Mouse (Mus musculus) B cell, adult 2 months (primary cell): ENCODE data around the gene Thbs2.

Source experiments
- DNase-seq, 2 experiments: peaks; one replicate each; pipeline ENCODE4 v3.0.0; 2022

Thbs2 gene

DNA sequence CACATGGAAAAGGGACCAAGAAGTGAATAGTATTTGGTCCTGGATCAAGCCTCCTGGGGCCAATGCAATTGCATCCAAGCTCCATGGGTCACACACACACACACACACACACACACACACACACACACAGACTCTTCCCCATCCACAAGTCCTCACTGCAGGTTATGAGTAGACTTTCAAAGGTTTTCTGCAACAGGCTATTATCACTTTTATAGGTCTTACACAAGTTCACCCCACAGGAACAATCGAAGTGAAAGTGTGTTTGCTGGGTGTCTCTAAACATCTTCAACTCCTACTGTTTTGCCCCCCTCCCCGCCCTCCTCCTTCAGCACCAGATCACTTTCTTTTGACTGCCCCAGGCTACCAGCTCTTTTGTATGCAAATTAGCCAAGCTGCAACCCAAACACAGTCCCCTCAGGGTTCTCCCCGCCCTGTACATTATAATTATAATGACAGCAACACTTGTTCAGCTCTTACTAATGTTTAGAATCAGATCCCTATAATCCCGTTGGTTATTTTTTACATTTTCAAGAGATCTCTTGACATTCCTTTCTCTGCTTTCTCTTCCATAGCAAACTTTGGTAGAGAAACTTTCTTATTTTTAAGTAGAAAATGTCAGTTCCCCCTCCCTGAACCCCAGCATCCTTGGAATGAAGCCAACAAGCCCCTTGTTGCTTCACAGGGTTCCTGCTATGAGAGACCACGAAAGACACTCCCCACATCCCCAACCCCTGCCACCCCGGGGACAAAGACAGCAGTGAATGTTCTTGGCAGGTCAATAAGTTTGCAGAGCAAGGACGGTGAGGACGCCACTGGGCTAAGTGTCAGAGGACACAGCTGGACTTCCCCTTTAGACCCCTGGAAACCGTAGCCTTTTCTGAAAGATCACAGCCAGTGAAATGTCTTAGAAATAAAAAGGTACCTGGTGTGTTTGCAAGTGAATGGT is 714 bp downstream of the Thbs2 start:
- DNase-seq, result no peak

DNA sequence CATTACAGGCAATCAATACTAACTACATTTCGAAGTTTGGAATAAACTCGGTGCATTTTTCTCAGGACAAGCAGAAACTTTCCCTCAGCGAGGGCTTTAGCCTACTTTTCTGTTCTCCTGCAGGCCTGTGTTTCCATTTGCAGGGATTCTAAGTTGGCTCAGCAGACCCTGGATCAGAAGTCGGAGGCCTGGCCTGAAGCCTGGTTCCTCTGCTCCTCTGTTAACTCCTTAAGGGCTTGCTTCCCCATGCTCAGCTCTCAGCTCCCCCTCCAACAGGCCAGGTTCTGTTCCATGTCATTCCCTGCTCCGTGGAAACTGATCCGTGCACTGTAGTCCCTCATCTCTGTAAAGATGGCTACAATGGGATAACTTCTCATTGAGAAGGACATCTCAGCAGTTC is 2.1 kb downstream of the Thbs2 start:
- no peak for DNase-seq

DNA sequence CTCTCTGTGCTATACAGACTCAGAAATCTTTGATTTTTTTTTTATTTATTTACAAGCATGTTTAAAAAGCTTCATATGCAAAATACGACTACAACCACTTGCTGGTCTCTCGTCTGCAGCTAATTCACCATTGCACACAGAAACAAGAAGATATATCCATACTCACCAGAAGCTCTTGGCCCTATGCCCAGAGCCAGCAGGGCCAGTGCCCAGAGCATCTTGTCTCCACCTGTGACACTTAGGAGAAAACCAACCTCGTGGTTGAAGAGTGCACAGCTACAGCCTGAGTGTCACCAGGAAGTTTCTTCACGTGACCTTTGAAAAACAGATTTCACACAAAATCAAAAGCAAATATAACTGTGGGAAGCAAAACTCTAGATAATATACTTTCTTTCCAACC is 2.8 kb downstream of the Thbs2 start:
- DNase-seq, result no peak

DNA sequence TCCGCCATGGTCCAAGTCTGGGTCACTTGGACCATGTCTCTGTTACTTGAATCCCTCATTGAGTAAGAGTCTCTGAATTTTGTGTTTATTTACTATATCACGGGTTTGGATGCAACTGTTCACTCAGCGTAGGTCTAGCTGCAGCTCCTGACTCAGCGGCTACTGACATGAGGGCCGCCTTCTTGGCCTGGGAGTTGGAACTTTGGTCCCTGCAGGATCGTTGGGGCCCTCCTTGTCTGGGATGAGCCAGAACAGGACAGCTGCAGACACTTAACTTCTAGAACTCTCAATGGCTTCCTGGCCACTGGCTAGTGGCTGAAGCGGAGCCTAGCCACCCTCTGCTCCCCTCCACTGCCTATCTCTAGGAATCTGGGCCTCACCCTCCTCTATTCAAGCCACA is 11.2 kb downstream of the Thbs2 start:
- DNase-seq, result no peak

DNA sequence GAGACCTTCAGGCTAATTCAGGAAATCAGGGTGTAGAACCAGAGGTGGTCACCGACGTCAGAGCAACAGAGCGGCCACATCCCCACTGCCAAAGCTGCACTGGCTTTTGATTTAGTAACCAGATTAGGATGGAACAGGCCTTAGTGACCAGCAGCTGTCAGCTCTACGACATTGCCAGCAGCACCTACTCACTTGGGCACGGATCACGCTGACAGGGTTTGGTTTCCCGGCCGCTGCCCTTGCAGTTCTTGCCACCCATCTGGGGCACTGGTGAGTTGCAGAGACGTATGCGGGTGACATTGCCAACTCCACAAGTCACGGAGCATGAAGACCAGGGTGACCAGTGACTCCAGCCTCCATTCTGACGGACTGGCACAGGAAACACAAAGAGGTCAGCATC is 13.0 kb downstream of the Thbs2 start:
- no peak for DNase-seq

DNA sequence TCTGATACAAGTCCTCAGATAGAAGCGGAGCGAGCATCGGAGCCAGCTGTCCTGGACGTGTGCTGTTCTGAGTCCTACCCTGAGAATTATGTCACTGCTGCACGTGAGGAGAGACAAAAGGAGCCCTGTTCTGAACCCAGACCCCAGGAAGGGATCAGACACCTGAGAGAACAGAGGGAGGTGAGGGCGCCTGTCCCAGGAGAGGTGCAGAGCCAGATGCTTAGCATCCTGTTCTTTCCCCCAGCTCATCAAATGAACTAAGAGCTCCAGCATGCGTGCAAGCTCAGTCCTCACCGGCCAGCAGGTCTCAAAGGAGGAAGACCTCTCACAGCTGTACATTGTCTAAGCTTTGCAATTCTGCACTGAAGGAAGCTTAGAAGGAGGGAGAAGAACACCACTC is 16.8 kb downstream of the Thbs2 start:
- no peak for DNase-seq

DNA sequence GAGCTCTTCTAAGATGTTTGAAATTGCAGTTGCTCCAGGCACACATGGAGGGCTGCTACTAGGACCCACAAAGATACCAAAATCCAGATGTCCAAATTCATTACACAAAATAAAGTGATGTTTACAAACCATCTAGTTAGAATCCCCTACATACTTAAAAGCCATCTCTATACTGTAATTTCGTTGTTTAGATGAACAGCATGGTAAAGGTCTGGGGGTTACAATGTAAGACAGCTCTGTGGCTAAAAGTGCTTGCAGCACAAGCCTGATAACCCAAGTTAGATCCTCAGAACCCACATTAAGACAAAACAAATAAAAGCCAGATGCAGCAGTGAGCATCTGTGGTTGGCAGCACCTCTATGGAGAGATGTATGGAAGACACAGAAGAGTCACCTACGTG is 18.5 kb downstream of the Thbs2 start:
- DNase-seq, result no peak

DNA sequence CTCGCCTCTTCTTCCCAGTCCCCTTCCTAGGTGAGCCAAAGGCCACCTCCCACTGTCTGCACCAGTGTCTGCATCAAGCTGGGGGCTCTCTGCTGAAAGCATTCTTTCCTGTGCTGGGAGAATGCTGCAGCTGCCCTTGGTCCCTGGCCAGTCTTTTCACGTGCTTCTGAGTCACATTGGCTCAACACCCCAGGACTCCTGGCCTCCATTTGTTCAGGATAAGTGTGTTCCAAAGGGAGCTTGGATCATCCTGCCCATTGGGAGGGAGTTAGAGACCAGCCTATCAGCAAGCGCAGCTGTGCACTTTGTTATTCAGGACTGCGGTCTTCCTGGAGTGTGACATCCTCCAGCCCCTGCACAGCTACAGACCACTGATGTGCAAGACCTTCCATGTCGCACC is 21.6 kb downstream of the Thbs2 start:
- DNase-seq, result no peak

DNA sequence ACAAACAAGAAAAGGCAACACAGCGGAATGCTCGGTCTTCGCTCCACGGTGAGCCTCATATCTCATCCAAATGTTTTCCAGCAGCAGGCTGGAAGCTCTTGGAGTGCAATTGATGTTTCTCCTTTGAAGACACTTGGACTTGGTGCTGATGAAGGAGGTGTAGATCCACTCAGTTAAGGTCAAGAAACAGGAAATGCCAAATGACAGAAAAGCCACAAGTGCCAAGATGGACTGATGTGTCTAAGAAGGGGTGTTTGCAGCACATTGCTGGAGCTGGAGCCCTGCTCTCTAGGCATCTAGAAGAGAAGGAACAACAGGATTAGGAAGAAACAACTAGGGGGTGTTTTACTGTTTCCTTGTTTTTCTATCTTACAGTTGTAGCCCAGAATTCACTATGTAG is 26.8 kb downstream of the Thbs2 start:
- no peak for DNase-seq

DNA sequence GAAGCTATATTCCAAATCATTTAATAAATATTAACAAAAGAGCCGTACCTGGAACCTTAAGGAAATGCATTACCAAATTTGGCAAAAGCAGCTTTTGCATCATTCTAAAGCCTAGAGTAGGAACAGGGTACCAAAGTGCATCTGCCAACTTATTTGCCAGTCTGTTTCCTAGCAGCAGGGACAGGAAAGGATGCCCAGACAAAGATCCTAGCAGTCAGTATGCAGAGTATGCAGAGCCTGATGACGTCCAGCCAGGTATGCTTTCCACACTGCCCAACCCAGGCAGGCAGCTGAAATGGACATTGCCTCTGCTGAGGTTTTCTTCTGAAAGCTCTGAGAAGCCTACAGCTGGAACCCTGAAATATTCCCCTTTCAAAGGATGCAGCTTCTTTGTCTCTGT is 27.6 kb downstream of the Thbs2 start:
- no peak for DNase-seq

DNA sequence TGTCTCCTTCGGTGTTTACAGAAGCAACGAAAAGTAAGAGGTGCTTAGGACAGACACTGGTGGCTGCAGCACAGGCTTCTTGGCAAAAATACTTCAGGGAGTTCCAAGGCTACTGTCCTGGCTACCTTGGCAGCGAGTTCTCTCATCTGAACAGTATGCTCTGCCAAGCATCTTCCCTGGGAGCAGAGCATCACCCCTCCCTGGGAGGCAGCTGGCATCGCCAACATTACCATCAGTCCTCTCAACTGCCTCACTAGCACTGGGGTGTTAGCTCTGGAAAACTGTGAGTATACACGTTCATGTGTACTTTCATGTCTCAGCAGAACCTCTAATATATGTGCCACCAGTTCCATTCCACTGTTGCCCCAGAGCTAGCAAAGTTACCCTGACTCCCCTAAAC is 30.7 kb downstream of the Thbs2 start:
- no peak for DNase-seq

DNA sequence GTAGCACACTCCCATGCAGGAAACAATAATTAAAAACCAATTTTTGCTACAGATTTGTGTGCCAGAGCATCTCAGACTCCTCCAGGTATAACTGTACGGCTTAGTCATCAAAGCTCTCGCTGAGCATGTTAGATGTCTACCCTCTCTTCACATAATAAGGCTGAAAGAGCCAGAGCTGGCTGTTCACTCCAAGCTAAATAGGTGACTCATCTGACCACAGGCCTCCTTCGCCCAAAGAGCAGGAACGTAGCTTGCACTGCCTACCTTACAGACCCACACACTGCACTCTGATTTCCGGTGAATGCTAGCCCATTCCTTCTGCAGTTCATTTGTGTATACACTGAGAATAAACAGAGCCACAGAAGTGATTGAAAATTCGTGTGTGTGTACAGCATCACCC is 31.6 kb downstream of the Thbs2 start:
- DNase-seq, result no peak

DNA sequence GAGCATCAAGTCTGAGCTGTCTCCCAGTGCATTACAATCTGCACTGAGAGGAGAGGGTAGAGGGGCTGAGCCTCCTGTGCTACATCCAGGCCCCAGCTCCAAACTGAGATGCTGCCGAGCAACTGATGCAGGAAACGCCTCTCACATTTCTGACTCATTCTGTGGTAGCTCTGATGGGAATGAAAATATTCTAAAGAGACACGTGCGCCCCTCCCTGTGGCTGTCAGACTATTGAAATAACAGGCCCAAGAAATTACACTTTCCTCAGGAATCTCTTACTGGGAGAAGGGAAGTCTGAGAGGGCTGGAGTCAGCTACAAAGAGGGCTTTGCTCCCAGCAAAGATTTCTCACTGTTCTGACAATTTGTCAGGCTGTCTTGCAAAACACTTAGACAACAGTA is 34.3 kb downstream of the Thbs2 start:
- no peak for DNase-seq

DNA sequence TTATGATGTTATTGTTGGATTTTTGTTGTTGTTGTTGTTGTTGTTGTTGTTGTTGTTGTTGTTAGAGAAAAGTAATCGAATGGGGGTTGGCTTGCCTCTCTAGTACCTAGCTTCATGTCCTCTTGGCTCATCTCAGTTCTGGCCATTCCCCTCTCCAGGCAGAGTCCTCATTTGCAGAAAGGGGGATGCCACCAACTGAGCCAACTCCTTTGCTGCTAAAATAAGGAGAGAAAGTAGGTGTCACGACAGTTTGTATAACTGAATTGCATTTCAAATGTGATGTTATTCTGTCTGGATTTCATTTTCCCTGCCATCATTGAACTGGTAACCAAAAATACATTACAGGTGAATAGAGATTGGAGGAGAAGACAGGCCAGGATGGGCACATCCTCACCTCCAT is 35.9 kb downstream of the Thbs2 start:
- DNase-seq, result no peak

DNA sequence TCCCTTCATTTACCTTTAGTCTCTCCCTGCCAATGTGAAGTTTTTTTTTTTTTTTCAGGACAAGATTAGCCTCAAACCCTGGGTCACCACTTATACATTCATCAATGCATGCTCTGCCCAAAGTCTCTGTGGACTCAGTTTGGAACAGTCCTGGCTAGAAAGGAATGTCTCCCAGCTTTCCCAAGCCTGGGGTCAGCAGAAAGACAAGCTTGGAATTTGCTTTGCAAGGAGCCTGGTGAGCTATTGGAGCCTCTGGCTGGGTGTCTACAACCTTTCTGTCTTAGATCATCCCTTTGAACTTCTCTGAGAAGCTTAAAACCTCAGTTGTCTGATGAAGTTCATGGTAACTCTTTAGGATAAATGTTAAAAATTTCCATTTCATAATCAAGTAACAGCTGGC is 36.9 kb downstream of the Thbs2 start:
- DNase-seq, result no peak

DNA sequence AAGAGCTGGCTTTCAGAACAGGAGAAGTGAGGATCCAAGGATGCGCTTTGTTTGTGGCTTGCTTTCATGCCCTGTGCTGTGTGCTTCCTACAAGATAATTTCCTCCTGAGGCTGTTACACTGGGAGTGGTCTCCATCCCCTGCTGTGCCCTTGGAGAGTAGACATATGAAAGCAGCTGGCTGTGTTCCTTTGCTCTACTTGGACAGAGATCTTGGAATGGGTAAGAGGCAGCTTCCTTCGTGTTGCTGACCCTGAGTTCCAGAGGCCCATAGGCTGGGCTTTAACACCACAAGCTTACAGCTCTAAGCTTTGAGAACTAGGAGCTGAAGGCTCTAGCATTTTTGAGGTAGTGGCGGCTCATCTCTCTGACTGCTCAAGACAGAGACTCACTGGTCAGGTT is 39.1 kb downstream of the Thbs2 start:
- DNase-seq, result no peak

DNA sequence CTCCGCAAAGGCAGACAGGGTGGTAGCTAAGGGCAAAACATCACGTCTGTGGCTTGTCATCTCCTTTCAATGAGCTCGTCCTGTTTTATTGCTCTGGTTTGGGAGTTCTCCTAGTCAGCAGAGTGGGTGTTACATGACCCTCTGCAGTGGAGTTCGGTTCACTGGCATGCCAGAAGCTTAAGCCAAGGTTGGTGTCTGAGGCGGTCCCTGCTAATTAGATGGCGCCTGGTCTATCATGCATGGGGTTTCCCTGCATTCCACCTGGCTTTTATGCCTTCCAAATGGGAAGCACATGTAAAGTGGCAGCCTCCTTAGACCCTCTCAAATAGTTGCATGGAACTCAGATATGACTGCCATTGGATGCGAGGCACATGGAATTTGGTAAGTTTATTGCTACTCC is 42.0 kb downstream of the Thbs2 start:
- DNase-seq, result no peak

DNA sequence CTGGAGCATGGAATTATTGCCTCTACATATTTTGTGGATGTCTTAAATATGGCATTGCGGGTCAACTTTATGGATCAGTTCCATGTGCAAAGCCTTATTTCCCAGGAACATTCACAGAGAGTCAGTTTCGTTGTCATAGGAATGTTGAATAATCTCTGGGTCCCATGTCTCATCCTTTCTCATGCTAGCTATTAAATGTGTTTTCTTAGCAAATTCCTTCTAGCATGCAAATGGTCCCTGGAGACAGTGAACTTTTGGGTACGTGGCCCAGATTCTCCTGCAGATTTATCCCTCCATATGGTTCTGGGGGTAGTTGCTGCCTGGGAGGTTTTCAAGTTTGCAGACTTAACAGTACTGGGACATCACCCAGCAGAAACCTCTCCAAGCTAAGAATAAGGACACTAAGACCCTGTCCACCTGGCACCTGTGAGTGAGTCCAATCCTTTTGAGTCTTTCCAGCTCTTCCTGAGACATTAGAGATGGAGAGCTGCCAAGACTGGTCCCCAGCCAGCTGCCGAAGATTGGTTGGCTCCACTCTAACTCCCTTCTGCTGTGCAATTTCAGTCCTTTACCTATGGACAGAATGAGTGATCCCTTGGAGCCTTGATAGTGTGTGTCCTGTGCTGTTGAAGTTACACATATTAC is 45.9 kb downstream of the Thbs2 start:
- no peak for DNase-seq

DNA sequence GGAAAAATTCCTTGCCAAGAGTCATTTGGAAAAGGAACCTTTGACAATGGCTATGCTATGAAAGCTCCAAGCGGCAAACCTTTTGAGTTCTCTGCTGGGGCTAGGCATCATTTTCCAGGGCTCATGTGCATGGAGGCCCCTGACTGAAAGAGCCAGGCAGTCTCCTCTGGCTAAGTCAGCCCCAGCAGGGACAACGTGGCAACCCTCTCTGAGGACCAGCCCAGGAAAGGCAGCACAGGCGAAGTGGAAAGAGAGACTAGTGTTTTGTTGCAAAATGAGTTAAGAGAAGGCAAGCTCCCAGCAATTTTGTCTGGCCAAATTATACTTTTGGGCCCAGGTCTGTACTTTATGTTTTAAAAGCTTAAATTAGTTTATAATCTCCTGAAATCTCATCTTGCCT is 50.0 kb downstream of the Thbs2 start:
- DNase-seq, result no peak

DNA sequence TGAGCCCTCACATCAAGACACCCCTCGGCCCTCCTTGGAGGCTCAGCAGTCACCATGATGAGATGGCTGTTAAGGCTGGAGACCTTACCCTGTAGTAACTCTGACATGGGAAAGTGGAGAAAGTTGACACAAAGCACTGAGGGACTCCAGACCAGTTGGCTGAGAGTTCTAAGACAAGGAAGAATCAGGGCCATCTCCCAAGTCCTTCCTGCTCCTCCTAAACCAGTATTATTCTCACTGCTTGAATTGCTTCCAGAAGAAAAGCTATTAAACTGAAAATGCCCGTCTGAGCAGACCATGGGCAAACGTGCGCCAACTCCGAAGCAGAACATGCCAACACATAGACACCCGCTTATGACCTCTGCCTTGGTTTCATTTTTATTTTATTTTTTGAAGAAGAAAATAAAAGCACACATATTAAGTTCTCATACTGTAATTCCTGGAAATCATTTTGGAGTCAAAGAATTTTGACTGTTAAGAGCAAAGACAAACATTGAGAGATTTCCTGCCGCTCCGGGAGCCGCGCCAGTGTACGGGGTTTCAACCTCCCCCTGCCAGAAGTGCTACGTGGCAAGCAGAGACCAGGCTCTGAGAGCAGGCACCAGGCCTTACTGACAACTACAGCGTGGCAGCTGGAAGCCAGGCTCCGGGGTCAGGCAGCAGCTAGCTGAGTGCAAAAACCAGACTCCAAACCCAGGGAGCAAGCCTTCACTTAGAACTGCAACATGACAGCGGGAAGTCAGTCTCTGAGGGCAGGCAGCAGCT is 53.5 kb downstream of the Thbs2 start:
- no peak for DNase-seq

DNA sequence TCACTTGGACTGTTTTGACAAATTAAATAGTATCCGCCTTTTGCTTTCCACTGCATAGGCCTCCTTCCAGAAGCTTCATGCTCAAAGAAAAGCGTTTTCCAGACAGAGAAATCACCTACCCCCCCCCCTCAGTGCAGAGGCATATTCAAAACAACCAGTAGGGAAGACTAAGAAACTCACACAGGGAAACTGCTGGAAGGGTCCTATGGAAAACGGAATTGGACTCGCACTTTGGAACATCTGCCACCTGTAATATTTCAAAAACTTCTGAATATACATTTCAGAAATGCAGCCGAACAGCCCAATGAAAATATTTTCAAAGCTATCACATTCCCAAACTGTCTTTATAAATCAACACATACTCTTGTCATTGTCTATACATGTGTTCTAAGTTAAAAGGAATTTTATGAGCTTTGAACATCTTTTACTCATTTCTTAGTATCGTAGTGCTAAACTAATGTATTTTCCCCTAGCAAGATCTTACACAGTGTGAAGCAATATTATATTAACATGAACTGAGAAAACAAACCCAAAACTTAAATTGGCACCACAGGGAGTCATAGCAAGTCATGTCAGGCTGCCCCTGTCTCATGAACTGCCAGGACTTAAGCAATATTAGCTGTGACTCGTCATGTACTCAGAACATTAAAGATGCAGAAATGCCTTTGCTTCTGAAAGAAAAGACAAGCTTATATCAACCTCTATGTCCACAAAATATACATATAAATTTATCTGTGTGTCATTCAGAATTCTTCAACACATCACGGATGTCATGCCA is 58.3 kb downstream of the Thbs2 start:
- DNase-seq, result no peak

DNA sequence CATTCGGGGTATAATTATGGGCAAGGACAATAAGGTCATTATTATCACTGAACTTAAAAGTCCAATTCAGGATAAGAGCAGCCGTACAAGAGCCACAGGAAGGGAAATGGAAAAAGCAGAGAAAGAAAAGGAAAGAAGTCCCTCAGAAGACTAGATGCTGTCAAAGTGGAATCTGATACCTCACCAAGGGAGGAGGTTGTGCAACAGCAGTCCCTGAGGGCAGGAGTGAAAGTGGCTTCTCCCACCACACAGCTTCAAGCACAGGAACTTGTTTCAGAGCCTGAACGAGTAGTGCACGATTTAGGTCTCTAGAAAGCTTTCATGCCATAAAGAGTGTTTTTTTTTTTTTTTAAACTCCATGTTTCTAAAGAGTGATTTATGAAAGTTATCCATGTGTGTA is 65.1 kb downstream of the Thbs2 start:
- DNase-seq, result no peak

DNA sequence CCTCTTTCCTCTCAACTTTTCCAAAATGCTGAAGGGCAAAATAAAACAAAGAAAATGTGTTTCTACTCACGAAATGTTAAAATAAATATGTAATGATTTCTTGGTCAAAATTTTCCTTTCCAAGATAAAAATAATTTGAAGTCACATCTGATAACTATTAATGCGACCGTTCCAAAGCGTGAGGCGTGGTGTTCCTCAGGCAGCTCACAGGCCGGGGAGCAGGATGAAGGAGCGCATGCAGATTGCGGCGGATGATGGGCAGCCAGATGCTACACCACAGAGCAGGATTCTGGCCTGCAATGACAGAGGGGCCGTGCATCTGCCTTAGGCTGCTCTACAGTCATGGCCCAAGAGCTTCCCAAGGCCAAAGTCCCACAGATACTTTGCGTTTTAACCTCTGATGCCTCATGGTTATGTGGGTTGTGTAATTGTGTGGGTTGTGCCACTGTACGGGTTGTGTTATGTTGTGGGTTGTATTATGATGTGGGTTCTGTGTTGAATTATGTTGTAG is 66.2 kb downstream of the Thbs2 start:
- no peak for DNase-seq
